Mouse (Mus musculus) liver, embryonic 15.5 days (tissue): ENCODE results near the gene Lif. TPM values are rescaled to one million over a fixed set of nuclear protein-coding genes. Genes with fewer than 3 reads are reported as not detected.

Experiments used
- ATAC-seq: fragments of 200-750 bp; cut with Nextera tagmentation; 2 replicates; pipeline ENCODE4 v1.8.0; 2017; ENCODE audit warnings: moderate number of reproducible peaks, mild to moderate bottlenecking, moderate library complexity; ENCODE audit not compliant: insufficient read depth
- H3K27ac ChIP-seq: fragments of 300-500 bp; sonication (generic); replicated peaks from 2 replicates; pipeline ENCODE4 v1.5.1; 2015; ENCODE audit warnings: mild to moderate bottlenecking, inconsistent platforms
- H3K27me3 ChIP-seq: fragments of 300-500 bp; sonication (generic); 2 replicates; pipeline ENCODE4 v1.6.1; 2015; ENCODE audit warnings: mild to moderate bottlenecking, inconsistent platforms
- H3K36me3 ChIP-seq: fragments of 300-500 bp; sonication (generic); replicated peaks from 2 replicates; pipeline ENCODE4 v1.6.1; 2015; ENCODE audit warnings: moderate library complexity, mild to moderate bottlenecking, inconsistent platforms
- H3K4me1 ChIP-seq: fragments of 300-500 bp; sonication (generic); replicated peaks from 2 replicates; pipeline ENCODE4 v1.6.1; 2015; ENCODE audit warnings: inconsistent platforms
- H3K4me2 ChIP-seq: fragments of 300-500 bp; sonication (generic); 2 replicates; pipeline ENCODE4 v1.6.1; 2015; ENCODE audit warnings: moderate library complexity, mild to moderate bottlenecking, inconsistent platforms
- H3K4me3 ChIP-seq: fragments of 300-500 bp; sonication (generic); replicated peaks from 2 replicates; pipeline ENCODE4 v1.5.1; 2015; ENCODE audit warnings: mild to moderate bottlenecking, inconsistent platforms
- H3K9ac ChIP-seq: fragments of 300-500 bp; sonication (generic); 2 replicates; pipeline ENCODE4 v1.6.1; 2015; ENCODE audit warnings: moderate library complexity, mild to moderate bottlenecking, inconsistent platforms
- H3K9me3 ChIP-seq: fragments of 300-500 bp; sonication (generic); replicated peaks from 2 replicates; pipeline ENCODE4 v1.6.1; 2016; ENCODE audit warnings: inconsistent platforms
- WGBS: fragments of 180-500 bp; shearing (Covaris S2); methylation state at CpG from one replicate; pipeline ENCODE4 v1.1.7; 2015; ENCODE audit warnings: mixed read lengths; ENCODE audit not compliant: insufficient replicate concordance; 5-methylcytosine and 5-hydroxymethylcytosine counted together
- polyA plus RNA-seq: library from polyadenylated mRNA; unstranded; fragments of >200 nt; fragmentation: Nextera tagmentation; extraction: Ambion mirVana; gene quantifications from 2 replicates; pipeline ENCODE4 v1.2.1, GENCODE M21; 2015

Gene Lif
- polyA plus RNA-seq, 1 experiment from 2014 or later, result not detected

GRCm38 (mm10) chr11:4235052-4235655 lies 22.2 kb upstream of the Lif start:
- Histone ChIP-seq H3K27me3 (no peaks in the 10 kb centered on the region), H3K27ac (peak overlapping the region; percentile 61; the same call in 1 of the 2 replicates), H3K4me1 (peaks cover 59% of the 10 kb centered on the region), H3K9ac (peak overlapping the region; percentile 27; the same call in 1 of the 2 replicates), H3K4me2 (peak overlapping the region; percentile 62), H3K36me3 (peaks cover 5% of the 10 kb centered on the region; the same call in 1 of the 2 replicates), H3K4me3 (peak overlapping the region; percentile 38; the same call in 1 of the 2 replicates), H3K9me3 (no peaks in the 10 kb centered on the region)
- ATAC-seq, result 0 out of 2 replicates have a peak, but pooled peaks have one; percentile 36
- 70% methylated on average over 6 of the region's 6 CpGs for WGBS

- Histone ChIP-seq H3K4me1 (peaks cover 54% of the 10 kb centered on the region), H3K9ac (peak within 1 kb of the TSS; percentile 27; the same call in 1 of the 2 replicates), H3K4me2 (peak within 1 kb of the TSS; percentile 62), H3K27me3 (no peaks in the 10 kb centered on the region), H3K27ac (peak within 1 kb of the TSS; percentile 61), H3K36me3 (peaks cover 5% of the 10 kb centered on the region; the same call in 1 of the 2 replicates), H3K9me3 (no peaks in the 10 kb centered on the region), H3K4me3 (peak within 1 kb of the TSS; percentile 38)
- WGBS, result 46% methylated on average over 16 of the region's 16 CpGs
- peak; percentile 61 for ATAC-seq
Measured at GRCm38 (mm10) chr11:4235665-4236545, 21.5 kb upstream of the Lif start, which contains the start of gene Osm. Gene Osm, plus strand, starts transcription at chr11:4236420.

- Histone ChIP-seq H3K9me3 (no peaks in the 10 kb centered on the region), H3K36me3 (peaks cover 5% of the 10 kb centered on the region; the same call in 1 of the 2 replicates), H3K27me3 (no peaks in the 10 kb centered on the region), H3K27ac (peak overlapping the region; percentile 61), H3K9ac (0 out of 2 replicates have a peak overlapping the region, but pooled peaks have one; percentile 3), H3K4me1 (peaks cover 56% of the 10 kb centered on the region), H3K4me2 (peak overlapping the region; percentile 62), H3K4me3 (peak overlapping the region; percentile 38)
- WGBS, result 67% methylated on average over 21 of the region's 21 CpGs
- no peak for ATAC-seq
Measured at GRCm38 (mm10) chr11:4236546-4237067, 20.8 kb upstream of the Lif start.

GRCm38 (mm10) chr11:4237389-4237912 lies 19.9 kb upstream of the Lif start:
- 33% methylated on average over 18 of the region's 18 CpGs for WGBS
- Histone ChIP-seq H3K36me3 (peaks cover 5% of the 10 kb centered on the region; the same call in 1 of the 2 replicates), H3K4me1 (peaks cover 58% of the 10 kb centered on the region), H3K27ac (peak overlapping the region; percentile 33), H3K9ac (no peak overlapping the region), H3K4me3 (peak overlapping the region; percentile 38), H3K9me3 (no peaks in the 10 kb centered on the region), H3K4me2 (peak overlapping the region; percentile 62), H3K27me3 (no peaks in the 10 kb centered on the region)
- ATAC-seq, result peak; percentile 20; the same call in 1 of the 2 replicates

- Histone ChIP-seq H3K4me3 (no peak overlapping the region), H3K4me1 (peaks cover 53% of the 10 kb centered on the region), H3K4me2 (no peak overlapping the region), H3K9ac (no peak overlapping the region), H3K27ac (peak overlapping the region; percentile 33; the same call in 1 of the 2 replicates), H3K27me3 (no peaks in the 10 kb centered on the region), H3K36me3 (peaks cover 5% of the 10 kb centered on the region; the same call in 1 of the 2 replicates), H3K9me3 (no peaks in the 10 kb centered on the region)
- 69% methylated on average over 6 of the region's 6 CpGs for WGBS
- ATAC-seq, result no peak
Measured at GRCm38 (mm10) chr11:4238167-4238566, 19.2 kb upstream of the Lif start.

GRCm38 (mm10) chr11:4239691-4240090 lies 17.7 kb upstream of the Lif start:
- peaks cover 50% of the 10 kb centered on the region for H3K4me1 ChIP-seq
- no peak overlapping the region for H3K4me2 ChIP-seq
- ATAC-seq, result no peak
- H3K4me3 ChIP-seq, result no peak overlapping the region
- H3K9ac ChIP-seq, result no peak overlapping the region
- no peak overlapping the region for H3K27ac ChIP-seq
- no peaks in the 10 kb centered on the region for H3K9me3 ChIP-seq
- H3K27me3 ChIP-seq, result no peaks in the 10 kb centered on the region
- WGBS, result 84% methylated on average over 23 of the region's 23 CpGs
- H3K36me3 ChIP-seq, result peaks cover 5% of the 10 kb centered on the region; the same call in 1 of the 2 replicates

GRCm38 (mm10) chr11:4240151-4240550 lies 17.2 kb upstream of the Lif start:
- Histone ChIP-seq H3K4me2 (no peak overlapping the region), H3K9me3 (no peaks in the 10 kb centered on the region), H3K9ac (no peak overlapping the region), H3K27me3 (no peaks in the 10 kb centered on the region), H3K36me3 (peaks cover 5% of the 10 kb centered on the region; the same call in 1 of the 2 replicates), H3K4me3 (no peak overlapping the region), H3K27ac (no peak overlapping the region), H3K4me1 (peaks cover 48% of the 10 kb centered on the region)
- 35% methylated on average over 7 of the region's 7 CpGs for WGBS
- no peak for ATAC-seq

GRCm38 (mm10) chr11:4241180-4241579 lies 16.2 kb upstream of the Lif start:
- WGBS, result 62% methylated on average over 4 of the region's 4 CpGs

GRCm38 (mm10) chr11:4246126-4246525 lies 11.2 kb upstream of the Lif start:
- Histone ChIP-seq H3K27me3 (no peaks in the 10 kb centered on the region), H3K9me3 (no peaks in the 10 kb centered on the region), H3K27ac (0 out of 2 replicates have a peak overlapping the region, but pooled peaks have one; percentile 14), H3K9ac (no peak overlapping the region), H3K4me1 (peaks cover 35% of the 10 kb centered on the region), H3K36me3 (no peaks in the 10 kb centered on the region), H3K4me2 (no peak overlapping the region), H3K4me3 (no peak overlapping the region)
- 70% methylated on average over 6 of the region's 6 CpGs for WGBS
- no peak for ATAC-seq

More at GRCm38 (mm10) chr11:4241180-4241579, 16.2 kb upstream of the Lif start:
- no peaks in the 10 kb centered on the region for H3K27me3 ChIP-seq
- H3K9ac ChIP-seq, result no peak overlapping the region
- ATAC-seq, result no peak
- peaks cover 5% of the 10 kb centered on the region; the same call in 1 of the 2 replicates for H3K36me3 ChIP-seq
- no peak overlapping the region for H3K4me2 ChIP-seq
- no peak overlapping the region for H3K27ac ChIP-seq
- no peak overlapping the region for H3K4me3 ChIP-seq
- H3K9me3 ChIP-seq, result no peaks in the 10 kb centered on the region
- peaks cover 47% of the 10 kb centered on the region for H3K4me1 ChIP-seq

GRCm38 (mm10) chr11:4246623-4247022 lies 10.7 kb upstream of the Lif start:
- no peak for ATAC-seq
- WGBS, result 39% methylated on average over 4 of the region's 4 CpGs
- H3K9me3 ChIP-seq, result no peaks in the 10 kb centered on the region
- H3K4me3 ChIP-seq, result no peak overlapping the region
- no peaks in the 10 kb centered on the region for H3K27me3 ChIP-seq
- no peak overlapping the region for H3K4me2 ChIP-seq
- H3K27ac ChIP-seq, result no peak overlapping the region
- H3K36me3 ChIP-seq, result no peaks in the 10 kb centered on the region
- H3K9ac ChIP-seq, result no peak overlapping the region
- H3K4me1 ChIP-seq, result peaks cover 36% of the 10 kb centered on the region
